Mouse (Mus musculus): ENCODE results near the gene Wfdc18. TPM values are rescaled to one million over a fixed set of nuclear protein-coding genes. Genes with fewer than 3 reads are reported as not detected.

Wfdc18 gene
- polyA plus RNA-seq (2015; fragmentation: Nextera tagmentation; extraction: Ambion mirVana) = 1.1 and 3.2 TPM in 2 replicates

DNA sequence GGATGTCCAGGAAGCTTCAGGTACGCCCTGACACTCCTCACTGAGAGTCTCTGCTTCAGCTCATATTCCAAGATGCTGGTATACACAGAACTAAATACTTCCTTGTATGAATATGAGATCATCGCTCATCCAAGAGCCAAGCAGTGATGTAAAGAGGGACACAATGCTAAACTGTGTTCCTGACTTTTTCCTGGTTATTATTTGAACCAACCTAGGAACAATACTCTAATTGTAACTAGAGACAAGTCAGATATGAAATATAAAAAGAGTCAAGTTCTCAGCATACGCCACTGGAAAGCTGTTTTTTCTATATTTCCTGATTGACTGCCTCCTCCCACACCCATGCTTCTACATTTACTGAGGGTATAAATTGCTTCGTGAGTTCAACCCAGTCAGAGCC, at the start of gene Wfdc18:
Gene Wfdc18 (plus strand): TSS at position 301 of the 400 bp plus-strand sequence.
- H3K4me1 ChIP-seq (replicated peaks; ENCODE audit: control insufficient read depth, insufficient read depth, low read length) = no peaks in the 10 kb centered on the region
- H3K4me2 ChIP-seq (replicated peaks; ENCODE audit: low read depth) = no peak within 1 kb of the TSS
- H3K9me3 ChIP-seq (ENCODE audit: control insufficient read depth) = no peaks in the 10 kb centered on the region
- 57% methylated on average over 4 of the region's 4 CpGs for WGBS
- H3K9ac ChIP-seq (ENCODE audit: low read depth, low read length) = no peak within 1 kb of the TSS
- no peak within 1 kb of the TSS for H3K4me3 ChIP-seq (ENCODE audit: low read depth, low read length)
- no peak for TF ChIP-seq CTCF (IDR thresholded peaks at IDR 0.05; ENCODE audit: low read depth)
- no peak within 1 kb of the TSS for H3K27ac ChIP-seq (ENCODE audit: low read depth, low read length)
- H3K27me3 ChIP-seq (replicated peaks; ENCODE audit: control insufficient read depth, insufficient read depth, low read length) = no peaks in the 10 kb centered on the region
- H3K36me3 ChIP-seq (ENCODE audit: control insufficient read depth, insufficient read depth) = no peaks in the 10 kb centered on the region
- ATAC-seq = no peak

DNA sequence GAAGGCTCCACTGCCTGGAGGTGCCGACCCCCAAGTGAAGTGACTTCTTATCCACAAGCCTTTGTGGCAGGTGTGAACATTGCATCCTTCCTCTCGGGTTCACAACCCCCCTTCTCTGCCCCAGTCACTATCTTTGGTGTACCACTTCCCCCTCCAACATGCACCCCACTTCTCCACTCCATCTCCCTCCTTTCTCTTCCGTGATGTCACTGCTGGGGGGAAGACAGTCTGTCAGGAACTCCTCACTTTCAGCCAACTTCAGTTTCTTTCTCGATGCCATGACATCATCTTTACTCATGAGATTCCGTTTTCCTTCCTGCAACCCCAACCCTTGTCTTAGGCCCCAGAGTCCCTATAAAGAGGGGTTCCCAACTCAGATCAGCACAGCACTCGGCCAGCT, 46.6 kb upstream of the Wfdc18 start, which contains the start of gene Ccl4:
Gene Ccl4 (plus strand): TSS at position 381 of the 400 bp plus-strand sequence.
- Histone ChIP-seq H3K4me1 (replicated peaks; ENCODE audit: control insufficient read depth, insufficient read depth, low read length) (no peaks in the 10 kb centered on the region), H3K9me3 (ENCODE audit: control insufficient read depth) (no peaks in the 10 kb centered on the region), H3K9ac (ENCODE audit: low read depth, low read length) (no peak within 1 kb of the TSS), H3K4me2 (replicated peaks; ENCODE audit: low read depth) (no peak within 1 kb of the TSS), H3K4me3 (ENCODE audit: low read depth, low read length) (no peak within 1 kb of the TSS), H3K36me3 (ENCODE audit: control insufficient read depth, insufficient read depth) (no peaks in the 10 kb centered on the region), H3K27ac (ENCODE audit: low read depth, low read length) (no peak within 1 kb of the TSS), H3K27me3 (replicated peaks; ENCODE audit: control insufficient read depth, insufficient read depth, low read length) (no peaks in the 10 kb centered on the region)
- no peak for ATAC-seq
- no peak for TF ChIP-seq CTCF (IDR thresholded peaks at IDR 0.05; ENCODE audit: low read depth)
- WGBS = 68% methylated on average over 6 of the region's 6 CpGs

DNA sequence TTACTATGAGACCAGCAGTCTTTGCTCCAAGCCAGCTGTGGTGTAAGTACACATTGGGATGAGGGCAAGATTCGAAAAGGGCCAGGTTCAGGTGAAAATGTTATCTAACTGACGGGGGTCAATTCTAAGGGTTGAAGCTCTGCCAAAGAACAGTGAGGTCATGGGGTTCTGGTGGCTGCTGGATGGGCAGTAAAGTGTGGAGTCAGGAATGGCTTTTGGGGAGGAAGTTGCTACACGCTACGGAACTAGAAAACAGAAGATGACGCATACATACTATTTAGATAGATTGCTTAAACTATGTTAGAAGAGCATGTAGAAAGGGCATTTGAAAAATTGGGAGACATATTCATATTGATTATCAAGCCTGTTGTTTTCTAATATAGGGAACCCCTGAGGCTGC, 45.3 kb upstream of the Wfdc18 start:
- no peaks in the 10 kb centered on the region for H3K9me3 ChIP-seq (ENCODE audit: control insufficient read depth)
- no peaks in the 10 kb centered on the region for H3K36me3 ChIP-seq (ENCODE audit: control insufficient read depth, insufficient read depth)
- ATAC-seq = no peak
- 58% methylated on average over 5 of the region's 5 CpGs for WGBS
- H3K27ac ChIP-seq (ENCODE audit: low read depth, low read length) = no peak overlapping the region
- no peak for TF ChIP-seq CTCF (IDR thresholded peaks at IDR 0.05; ENCODE audit: low read depth)
- H3K4me1 ChIP-seq (replicated peaks; ENCODE audit: control insufficient read depth, insufficient read depth, low read length) = no peaks in the 10 kb centered on the region
- H3K4me3 ChIP-seq (ENCODE audit: low read depth, low read length) = no peak overlapping the region
- no peak overlapping the region for H3K4me2 ChIP-seq (replicated peaks; ENCODE audit: low read depth)
- no peak overlapping the region for H3K9ac ChIP-seq (ENCODE audit: low read depth, low read length)
- H3K27me3 ChIP-seq (replicated peaks; ENCODE audit: control insufficient read depth, insufficient read depth, low read length) = no peaks in the 10 kb centered on the region

- H3K4me2 ChIP-seq (replicated peaks; ENCODE audit: low read depth) = no peak overlapping the region
- H3K4me3 ChIP-seq (ENCODE audit: low read depth, low read length) = no peak overlapping the region
- H3K4me1 ChIP-seq (replicated peaks; ENCODE audit: control insufficient read depth, insufficient read depth, low read length) = no peaks in the 10 kb centered on the region
- no peaks in the 10 kb centered on the region for H3K9me3 ChIP-seq (ENCODE audit: control insufficient read depth)
- H3K27ac ChIP-seq (ENCODE audit: low read depth, low read length) = no peak overlapping the region
- H3K27me3 ChIP-seq (replicated peaks; ENCODE audit: control insufficient read depth, insufficient read depth, low read length) = no peaks in the 10 kb centered on the region
- no peak overlapping the region for H3K9ac ChIP-seq (ENCODE audit: low read depth, low read length)
- TF ChIP-seq CTCF (IDR thresholded peaks at IDR 0.05; ENCODE audit: low read depth) = no peak
- H3K36me3 ChIP-seq (ENCODE audit: control insufficient read depth, insufficient read depth) = no peaks in the 10 kb centered on the region
- ATAC-seq = no peak
Measured at GRCm38 (mm10) chr11:83671743-83672142, 37.1 kb upstream of the Wfdc18 start.

DNA sequence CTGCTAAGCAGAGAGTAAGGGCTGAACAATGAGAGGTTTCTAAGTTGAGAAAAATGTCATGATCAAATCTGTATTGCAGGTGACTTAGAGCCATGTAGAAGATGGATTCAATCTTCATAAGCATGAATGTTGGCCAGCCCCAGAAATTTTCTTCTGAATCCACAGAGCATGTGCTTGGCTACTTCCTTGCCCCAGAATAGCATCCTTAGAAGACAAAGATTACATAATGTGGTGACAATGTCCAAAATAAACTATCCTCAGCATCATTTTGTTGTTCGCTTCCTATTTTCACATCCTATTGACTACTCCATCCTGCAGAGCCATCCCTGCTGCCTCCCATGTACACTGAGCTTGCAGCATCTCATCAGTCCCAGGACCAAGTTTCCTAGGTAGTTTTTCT, 33.1 kb upstream of the Wfdc18 start:
- Histone ChIP-seq H3K27ac (ENCODE audit: low read depth, low read length) (no peak overlapping the region), H3K36me3 (ENCODE audit: control insufficient read depth, insufficient read depth) (no peaks in the 10 kb centered on the region), H3K9ac (ENCODE audit: low read depth, low read length) (no peak overlapping the region), H3K4me2 (replicated peaks; ENCODE audit: low read depth) (no peak overlapping the region), H3K27me3 (replicated peaks; ENCODE audit: control insufficient read depth, insufficient read depth, low read length) (no peaks in the 10 kb centered on the region), H3K9me3 (ENCODE audit: control insufficient read depth) (no peaks in the 10 kb centered on the region), H3K4me3 (ENCODE audit: low read depth, low read length) (no peak overlapping the region), H3K4me1 (replicated peaks; ENCODE audit: control insufficient read depth, insufficient read depth, low read length) (no peaks in the 10 kb centered on the region)
- WGBS = 97% methylated on average over 1 of the region's 1 CpGs
- no peak for TF ChIP-seq CTCF (IDR thresholded peaks at IDR 0.05; ENCODE audit: low read depth)
- no peak for ATAC-seq

GRCm38 (mm10) chr11:83689918-83690317, 18.9 kb upstream of the Wfdc18 start:
- 68% methylated on average over 1 of the region's 1 CpGs for WGBS
- TF ChIP-seq CTCF (IDR thresholded peaks at IDR 0.05; ENCODE audit: low read depth) = no peak

GRCm38 (mm10) chr11:83692008-83692407, 16.8 kb upstream of the Wfdc18 start:
- Histone ChIP-seq H3K4me3 (ENCODE audit: low read depth, low read length) (no peak overlapping the region), H3K4me2 (replicated peaks; ENCODE audit: low read depth) (no peak overlapping the region), H3K4me1 (replicated peaks; ENCODE audit: control insufficient read depth, insufficient read depth, low read length) (no peaks in the 10 kb centered on the region), H3K27ac (ENCODE audit: low read depth, low read length) (no peak overlapping the region), H3K36me3 (ENCODE audit: control insufficient read depth, insufficient read depth) (no peaks in the 10 kb centered on the region), H3K9me3 (ENCODE audit: control insufficient read depth) (no peaks in the 10 kb centered on the region), H3K9ac (ENCODE audit: low read depth, low read length) (no peak overlapping the region), H3K27me3 (replicated peaks; ENCODE audit: control insufficient read depth, insufficient read depth, low read length) (no peaks in the 10 kb centered on the region)
- WGBS = 74% methylated on average over 1 of the region's 1 CpGs
- peak; percentile 53; the same call in 1 of the 2 replicates for ATAC-seq
- TF ChIP-seq CTCF (IDR thresholded peaks at IDR 0.05; ENCODE audit: low read depth) = no peak

More at GRCm38 (mm10) chr11:83689918-83690317, 18.9 kb upstream of the Wfdc18 start:
- no peak for ATAC-seq
- Histone ChIP-seq H3K36me3 (ENCODE audit: control insufficient read depth, insufficient read depth) (no peaks in the 10 kb centered on the region), H3K9ac (ENCODE audit: low read depth, low read length) (no peak overlapping the region), H3K27ac (ENCODE audit: low read depth, low read length) (no peak overlapping the region), H3K4me3 (ENCODE audit: low read depth, low read length) (no peak overlapping the region), H3K27me3 (replicated peaks; ENCODE audit: control insufficient read depth, insufficient read depth, low read length) (no peaks in the 10 kb centered on the region), H3K9me3 (ENCODE audit: control insufficient read depth) (no peaks in the 10 kb centered on the region), H3K4me1 (replicated peaks; ENCODE audit: control insufficient read depth, insufficient read depth, low read length) (no peaks in the 10 kb centered on the region), H3K4me2 (replicated peaks; ENCODE audit: low read depth) (no peak overlapping the region)
